Mouse (Mus musculus): ENCODE measurements at regions not wholly inside any gene's neighbourhood (a gene's known extent, or its start where the extent isn't known, plus 50 kb on each side); places are given as distances from the start of the nearest gene placed in this dataset.

DNA sequence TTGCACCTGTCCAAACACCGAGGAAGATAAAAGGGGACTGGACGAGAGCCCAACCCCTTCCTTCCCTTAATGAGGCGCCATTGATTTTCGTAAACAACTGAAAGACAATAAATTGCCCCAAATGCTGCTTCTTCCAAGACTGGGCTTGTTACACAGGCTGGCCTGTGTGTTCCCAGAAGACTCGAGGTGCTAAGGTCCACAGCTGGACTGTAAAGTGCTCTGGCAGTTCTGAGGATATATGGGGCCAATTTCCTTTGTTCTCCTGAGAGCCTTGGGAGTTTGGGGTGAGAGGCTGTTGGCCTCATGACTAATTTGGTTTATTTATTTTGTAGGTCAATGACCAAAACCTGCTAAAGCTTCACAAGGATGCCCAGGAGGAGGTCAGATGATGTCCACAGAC is 377.3 kb upstream of the Prickle1 start:
- DNase-seq (ENCODE audit: low spot score) = no peak

DNA sequence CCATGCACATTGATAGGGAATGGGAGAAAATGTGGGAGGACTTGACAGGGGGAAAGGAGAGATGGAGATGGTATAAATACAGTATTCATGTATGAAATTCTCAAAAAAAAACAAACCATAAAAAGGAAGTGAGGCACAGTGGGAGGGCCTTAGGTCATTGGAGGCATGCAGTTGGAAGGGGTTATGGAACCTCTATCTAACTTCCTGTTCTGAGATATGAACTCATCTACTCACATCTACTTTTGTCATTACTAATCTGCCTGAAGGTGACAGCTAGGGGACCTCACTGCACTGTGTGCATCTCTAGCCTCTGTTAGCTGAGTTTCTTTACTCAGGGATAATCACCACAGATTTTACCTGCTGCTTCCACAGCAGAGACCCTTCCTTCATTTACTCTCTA is 366.3 kb upstream of the Prickle1 start:
- no peak for DNase-seq (ENCODE audit: low spot score)

- no peak for DNase-seq (ENCODE audit: low spot score)
These were observed 364.2 kb upstream of the Prickle1 start for GRCm38 (mm10) chr15:93959931-93960330.

DNA sequence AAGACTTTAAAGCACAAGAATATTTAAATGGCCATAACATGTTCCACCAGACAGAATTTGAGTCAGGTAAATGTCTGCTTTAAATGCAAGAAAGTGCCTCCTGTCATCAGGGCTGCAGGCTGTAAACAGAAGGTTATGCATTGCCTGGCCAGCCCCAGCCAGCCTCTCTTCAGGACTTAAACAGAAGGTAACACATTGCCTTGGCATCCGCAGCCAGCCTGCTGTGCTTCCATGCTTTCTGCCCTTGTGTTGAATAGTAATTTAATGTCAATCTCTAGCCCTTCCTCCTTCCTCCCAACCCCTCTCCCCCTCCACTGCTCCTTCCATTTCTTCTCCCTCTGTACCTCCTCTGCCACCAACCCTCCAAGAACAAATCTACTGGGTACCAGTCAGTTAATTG is 362.4 kb upstream of the Prickle1 start:
- DNase-seq (ENCODE audit: low spot score) = no peak

DNA sequence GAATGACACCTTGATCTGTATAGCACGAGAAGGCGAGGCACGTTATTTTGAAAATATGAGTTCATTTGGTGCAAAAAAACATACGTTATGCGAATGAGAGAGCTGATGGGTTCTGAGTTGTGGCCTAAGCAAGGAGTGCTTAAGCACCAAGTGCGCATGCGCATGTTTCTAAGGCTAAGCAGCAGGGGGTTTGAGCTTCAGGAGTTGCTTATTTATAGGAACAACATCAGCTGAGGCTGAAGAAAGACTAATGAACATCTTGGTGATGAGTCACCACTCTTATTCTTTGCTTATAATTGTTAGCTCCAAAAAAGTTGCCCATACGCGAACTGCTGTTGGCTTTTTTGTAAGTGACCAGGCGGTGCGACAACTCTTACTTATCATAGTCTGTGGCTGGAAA is 361.1 kb upstream of the Prickle1 start:
- no peak for DNase-seq (ENCODE audit: low spot score)

DNA sequence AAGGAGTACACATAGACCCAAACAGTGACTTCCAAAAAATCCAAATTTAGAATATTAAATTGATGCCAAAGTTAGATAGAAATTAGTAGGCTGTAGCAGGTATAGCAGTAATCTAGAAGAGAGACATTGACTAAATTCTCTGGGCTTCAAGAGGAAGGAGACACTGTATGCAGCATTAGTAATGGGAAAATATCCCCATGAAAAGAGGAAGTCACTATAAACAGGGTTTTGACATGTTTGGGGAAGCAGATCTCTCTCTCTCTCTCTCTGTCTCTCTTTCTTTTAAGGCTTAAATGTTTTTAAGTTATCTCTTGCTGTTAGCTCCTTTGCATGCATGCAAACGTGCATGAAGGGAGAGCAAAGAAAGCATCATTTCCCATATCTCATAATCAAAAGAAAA is 357.9 kb upstream of the Prickle1 start:
- no peak for DNase-seq (ENCODE audit: low spot score)

DNA sequence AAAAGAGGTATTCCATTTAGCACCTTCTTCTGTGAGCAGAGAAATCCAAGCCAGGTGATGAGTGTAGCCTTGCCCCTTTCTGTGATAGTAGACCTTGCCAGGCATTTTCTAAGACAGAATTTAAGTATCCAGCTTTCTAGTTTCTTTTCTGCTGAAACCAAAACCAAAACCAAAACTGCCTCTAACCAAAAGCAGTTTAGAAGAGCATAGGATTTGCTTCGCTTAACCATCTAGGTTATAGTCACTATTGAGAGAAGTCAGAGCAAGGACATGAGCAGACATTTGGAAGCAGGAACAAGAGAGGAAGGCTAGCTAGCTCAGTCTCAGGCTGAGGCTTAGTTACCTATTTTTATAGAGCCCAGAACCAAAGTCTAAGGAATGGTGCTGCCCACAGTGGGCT is 354.8 kb upstream of the Prickle1 start:
- DNase-seq (ENCODE audit: low spot score) = no peak

- no peak for DNase-seq (ENCODE audit: low spot score)
These were observed 353.2 kb upstream of the Prickle1 start for GRCm38 (mm10) chr15:93948902-93949301.

GRCm38 (mm10) chr15:93943545-93943944 is 347.9 kb upstream of the Prickle1 start:
- no peak for DNase-seq (ENCODE audit: low spot score)

DNA sequence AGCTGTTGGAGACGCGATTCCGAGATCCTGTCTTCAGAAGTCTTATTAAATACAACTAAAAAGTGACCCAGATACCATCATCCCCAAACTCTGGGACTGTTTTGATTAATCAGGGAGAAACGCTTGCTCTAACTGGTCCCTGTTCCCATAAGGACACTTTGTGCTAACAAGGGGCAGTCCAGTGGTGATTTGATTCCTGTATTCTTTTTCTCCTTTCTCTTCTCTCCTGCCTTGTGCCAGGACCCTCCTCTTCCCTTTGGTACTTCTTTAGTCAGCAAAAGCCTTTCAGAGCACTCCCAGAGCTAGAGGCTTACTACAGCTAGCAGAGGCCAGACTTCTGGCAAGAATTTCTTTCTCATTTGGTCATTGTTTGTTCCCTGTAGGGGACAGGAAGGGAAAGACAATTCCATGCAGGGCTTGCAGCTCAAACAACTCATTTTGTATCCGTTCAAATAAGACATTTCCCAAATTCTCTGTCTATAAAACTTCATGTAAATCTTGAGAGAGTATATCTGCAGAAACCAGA is 337.3 kb upstream of the Prickle1 start:
- DNase-seq (ENCODE audit: low spot score) = no peak

GRCm38 (mm10) chr15:93926842-93927241 is 331.2 kb upstream of the Prickle1 start:
- DNase-seq (ENCODE audit: low spot score) = no peak

DNA sequence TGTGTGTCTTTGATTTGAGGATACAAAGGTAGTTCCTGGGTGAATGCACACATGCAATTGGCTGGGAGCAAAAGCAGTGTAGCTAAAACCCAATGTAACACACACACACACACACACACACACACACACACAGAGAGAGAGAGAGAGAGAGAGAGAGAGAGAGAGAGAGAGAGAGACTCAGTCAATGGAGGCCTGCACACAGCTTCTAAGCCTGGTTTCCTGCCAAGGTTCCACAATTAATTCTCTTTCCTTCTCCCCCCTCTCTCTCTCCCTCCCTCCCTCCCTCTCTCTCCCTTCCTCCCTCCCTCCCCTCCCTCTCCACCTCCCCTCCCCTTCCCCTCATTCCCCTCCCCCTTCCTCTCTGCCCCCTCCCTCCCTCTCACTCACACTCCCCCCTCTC is 330.6 kb upstream of the Prickle1 start:
- no peak for DNase-seq (ENCODE audit: low spot score)

GRCm38 (mm10) chr15:93921457-93922234 is 326.0 kb upstream of the Prickle1 start:
- DNase-seq (ENCODE audit: low spot score) = no peak

DNA sequence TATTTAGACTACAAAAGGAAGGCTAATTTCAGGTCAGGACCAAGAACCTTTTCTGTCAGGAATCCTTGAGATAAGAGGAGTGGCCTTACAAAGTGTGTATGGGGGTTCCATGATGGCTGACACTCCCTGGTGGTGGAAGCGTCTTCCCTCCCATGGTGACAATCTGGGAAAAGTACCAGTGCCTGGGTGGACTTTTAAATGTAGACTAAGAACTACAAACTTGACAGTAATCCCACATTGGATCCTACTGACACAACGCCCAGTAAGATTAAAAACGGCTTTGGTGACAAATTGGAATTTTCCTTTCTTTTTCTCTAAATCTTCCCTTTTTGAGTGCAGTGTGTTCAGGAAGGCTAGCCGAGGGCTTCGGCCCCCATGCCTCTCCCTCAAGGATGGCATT is 325.3 kb upstream of the Prickle1 start:
- no peak for DNase-seq (ENCODE audit: low spot score)

DNA sequence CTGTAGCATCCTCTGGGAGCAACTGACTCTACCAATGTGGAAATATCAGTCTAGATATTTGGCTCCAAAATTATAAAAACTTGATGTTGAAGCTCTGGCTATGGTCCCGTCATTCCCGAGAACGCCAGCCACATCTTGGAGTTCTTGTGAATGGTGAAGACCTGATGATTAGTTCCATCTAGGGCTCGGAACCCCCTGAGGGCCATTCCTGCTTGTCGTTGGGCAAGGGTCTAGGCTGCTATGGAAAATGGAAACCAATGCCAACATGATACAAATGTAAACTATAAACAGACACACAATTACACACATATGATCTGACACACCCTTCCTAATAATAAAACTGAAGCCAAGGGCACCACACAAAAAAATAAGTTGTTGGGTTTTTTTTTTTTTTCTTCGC is 323.9 kb upstream of the Prickle1 start:
- no peak for DNase-seq (ENCODE audit: low spot score)

GRCm38 (mm10) chr15:93916856-93917255 is 321.2 kb upstream of the Prickle1 start:
- no peak for DNase-seq (ENCODE audit: low spot score)

DNA sequence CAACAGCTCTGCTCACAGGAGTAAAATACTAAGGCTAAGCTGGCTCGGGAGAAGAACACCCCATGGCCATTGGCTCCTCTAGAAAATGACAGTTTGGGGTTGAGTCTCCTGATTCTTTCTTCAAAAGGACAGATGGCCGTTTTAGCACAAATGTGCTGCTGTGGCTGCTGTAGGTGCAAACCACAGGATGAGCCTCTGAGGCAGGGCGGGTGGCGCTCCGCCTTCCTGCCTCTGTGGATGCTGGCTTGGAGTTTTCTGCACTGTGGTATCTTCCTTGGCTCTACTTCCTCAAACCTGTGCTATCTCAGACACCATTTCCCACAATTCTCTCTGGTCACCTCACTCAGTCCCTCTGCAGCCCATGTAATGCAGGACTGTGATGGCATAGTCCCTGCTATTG is 317.8 kb upstream of the Prickle1 start:
- no peak for DNase-seq (ENCODE audit: low spot score)

- DNase-seq (ENCODE audit: low spot score) = no peak
These were observed 317.4 kb upstream of the Prickle1 start for GRCm38 (mm10) chr15:93913041-93913440.

DNA sequence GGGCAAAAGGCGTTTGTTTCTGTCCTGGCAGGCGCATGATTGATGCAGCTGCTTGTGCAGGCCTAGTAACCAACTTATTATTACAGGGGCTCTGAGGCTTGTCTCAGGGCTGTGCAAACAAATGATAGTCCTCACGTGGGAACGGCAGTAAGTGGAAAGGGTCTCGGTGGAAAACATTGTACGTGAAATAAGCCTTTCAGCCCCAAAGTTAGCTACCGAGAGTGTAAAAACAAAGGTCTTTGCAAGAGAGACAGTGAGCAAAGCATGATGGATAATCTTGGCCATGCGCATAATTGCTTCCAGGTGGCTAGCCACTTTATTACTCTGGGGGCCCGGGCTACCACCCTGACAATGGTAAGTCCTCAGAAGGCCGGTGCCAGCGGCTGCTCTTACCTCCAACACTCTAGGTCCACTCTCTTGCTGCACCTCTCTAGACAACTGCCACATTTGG is 315.3 kb upstream of the Prickle1 start:
- DNase-seq (ENCODE audit: low spot score) = no peak

GRCm38 (mm10) chr15:93910158-93910557 is 314.5 kb upstream of the Prickle1 start:
- no peak for DNase-seq (ENCODE audit: low spot score)

- no peak for DNase-seq (ENCODE audit: low spot score)
These were observed 308.2 kb upstream of the Prickle1 start for GRCm38 (mm10) chr15:93903671-93904603.

GRCm38 (mm10) chr15:93882826-93883225 is 287.1 kb upstream of the Prickle1 start:
- no peak for DNase-seq (ENCODE audit: low spot score)

DNA sequence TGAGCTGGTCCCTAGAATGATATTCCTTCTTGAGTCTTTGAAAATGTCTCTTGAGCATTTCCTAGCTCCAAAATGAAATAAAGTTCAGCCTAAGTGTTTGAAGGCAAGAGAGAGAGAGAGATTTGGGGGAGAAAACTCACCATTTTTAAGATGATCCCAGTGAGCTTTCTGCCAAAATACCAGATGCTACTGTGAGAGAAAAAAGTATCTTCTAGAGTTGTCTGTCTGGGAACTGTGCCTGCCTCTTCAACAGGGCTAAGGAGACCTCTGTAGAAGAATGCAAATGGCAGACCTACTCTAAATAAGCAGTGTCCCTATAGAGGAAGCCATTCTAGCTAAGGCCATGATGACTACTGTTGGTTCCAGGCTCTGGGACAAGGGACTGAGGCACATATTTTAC is 285.6 kb upstream of the Prickle1 start:
- no peak for DNase-seq (ENCODE audit: low spot score)

All from c-Kit-positive CD71-positive TER-119-positive erythroid progenitor cells, embryonic 14.5 days (primary cell).